ENCODE assay signal across 8 mouse cellular contexts in genomic region chr6:65584870-65585332, GRCm38 (mm10). TPM values are rescaled to one million over a fixed set of nuclear protein-coding genes. Genes with fewer than 3 reads are reported as not detected.
DNase-seq lines count a peak whose midpoint lies in the region; ATAC-seq and TF ChIP-seq lines count a peak whose summit lies in the region.

No protein-coding gene starts in this region.

- no peak for TF ChIP-seq CTCF in MEL (IDR thresholded peaks at IDR 0.05 in 2 of 3, conservative IDR thresholded peaks at IDR 0.05 in 1 of 3; ENCODE audit: control insufficient read depth in 1 of 3, insufficient read depth in 1 of 3, low read depth in 2 of 3, low read length in 3 of 3, poor library complexity in 1 of 3, severe bottlenecking in 1 of 3)

- H3ac ChIP-seq in myocyte (ENCODE audit: control insufficient read depth, insufficient read length), result no peak overlapping the region

- H3K9me3 ChIP-seq in MEL (replicated peaks; ENCODE audit: insufficient read depth, low read length), result no peaks in the 10 kb centered on the region
- H3K9me3 ChIP-seq in heart, embryonic 14.5 days (ENCODE audit: control insufficient read depth, low read length), result no peaks in the 10 kb centered on the region

- ATAC-seq in heart, embryonic 14.5 days (ENCODE audit: insufficient number of reproducible peaks, insufficient read depth, low FRiP score, low read depth), result peak; percentile 79

- H3K9ac ChIP-seq in MEL (ENCODE audit: control insufficient read depth, low read depth, low read length, poor library complexity, severe bottlenecking), result no peak overlapping the region
- H3K9ac ChIP-seq in heart, embryonic 14.5 days (ENCODE audit: low read length), result peak overlapping the region; percentile 36; the same call in 1 of the 2 replicates

- H3K4me2 ChIP-seq in heart, embryonic 14.5 days (ENCODE audit: low read length), result peak overlapping the region; percentile 31
- peak overlapping the region; percentile 37 for H3K4me2 ChIP-seq in myocyte (ENCODE audit: low read depth)

- H3K4me3 ChIP-seq in MEL (ENCODE audit: control insufficient read depth in 1 of 2, insufficient read depth in 1 of 2, low read depth in 2 of 2, low read length in 2 of 2) (peak overlapping the region; percentile 36 to 40), myocyte (no peak overlapping the region)
- H3K4me3 ChIP-seq in heart, embryonic 14.5 days (ENCODE audit: control insufficient read depth in 1 of 2, insufficient read depth in 1 of 2, low read depth in 1 of 2, low read length in 2 of 2), result no peak overlapping the region

- H3K4me1 ChIP-seq in MEL (ENCODE audit: control insufficient read depth in 1 of 2, insufficient read depth in 2 of 2, low read length in 2 of 2), result peaks cover 22 to 24% of the 10 kb centered on the region in 2 experiments
- H3K4me1 ChIP-seq in heart, embryonic 14.5 days (ENCODE audit: control insufficient read depth in 2 of 2, insufficient read depth in 2 of 2, low read length in 2 of 2), result peaks cover 4 to 17% of the 10 kb centered on the region in 2 experiments

- H3K36me3 ChIP-seq in MEL (ENCODE audit: control insufficient read depth in 1 of 2, insufficient read depth in 2 of 2, low read length in 2 of 2), result peaks cover 0 to 42% of the 10 kb centered on the region in 2 experiments; a peak in 2 of 4 replicates
- H3K36me3 ChIP-seq in heart, embryonic 14.5 days (ENCODE audit: control insufficient read depth, insufficient read depth, low read length), result no peaks in the 10 kb centered on the region
- H3K36me3 ChIP-seq in myocyte (ENCODE audit: control insufficient read depth, insufficient read depth), result no peaks in the 10 kb centered on the region

- no peak for TF ChIP-seq EP300 in MEL (IDR thresholded peaks at IDR 0.05; ENCODE audit: low read depth in 1 of 2, low read length in 2 of 2)

- TF ChIP-seq POLR2A in MEL (IDR thresholded peaks at IDR 0.05; ENCODE audit: control insufficient read depth in 1 of 2, insufficient read depth in 1 of 2, low read depth in 1 of 2, low read length in 2 of 2, poor library complexity in 1 of 2) (no peak), myocyte (IDR thresholded peaks at IDR 0.05; ENCODE audit: insufficient read length, low read depth) (no peak)

- WGBS in heart, embryonic 14.5 days, result 9% methylated on average over 4 of the region's 4 CpGs

- H3K27ac ChIP-seq in MEL (ENCODE audit: control insufficient read depth, low read depth, low read length), result no peak overlapping the region
- H3K27ac ChIP-seq in heart, embryonic 14.5 days (replicated peaks in 1 of 2; ENCODE audit: control insufficient read depth in 1 of 2, insufficient read depth in 1 of 2, low read depth in 2 of 2, low read length in 2 of 2), result peak overlapping the region; percentile 85 to 94

- H3K27me3 ChIP-seq in MEL (ENCODE audit: control insufficient read depth in 1 of 2, insufficient read depth in 2 of 2, low read length in 2 of 2) (no peaks in the 10 kb centered on the region), myocyte (ENCODE audit: control insufficient read depth, insufficient read depth, insufficient read length) (no peaks in the 10 kb centered on the region)
- no peaks in the 10 kb centered on the region for H3K27me3 ChIP-seq in heart, embryonic 14.5 days (ENCODE audit: control insufficient read depth, insufficient read depth, low read length)

- no peak for TF ChIP-seq RAD21 in MEL (IDR thresholded peaks at IDR 0.05; ENCODE audit: low read depth, low read length)

- H3K79me2 ChIP-seq in MEL (ENCODE audit: control insufficient read depth, insufficient read depth, low read length, poor library complexity) (no peaks in the 10 kb centered on the region), myocyte (ENCODE audit: control insufficient read depth, insufficient read depth) (no peaks in the 10 kb centered on the region)

- DNase-seq in 3T3-L1 (ENCODE audit: low read depth, low spot score) (peak; percentile 41), MEL (ENCODE audit: low read depth, low spot score) (peak; percentile 50)
- peak; percentile 52 for DNase-seq in left cerebral cortex, adult 11 months (ENCODE audit: low spot score)
- no peak for DNase-seq in B cell, adult 2 months
- no peak for DNase-seq in cerebellum, adult 9-10 months
- DNase-seq in kidney, postnatal 14 days, result no peak

TF ChIP-seq in MEL, 35 proteins besides CTCF, POLR2A, EP300 and RAD21:
- TF ChIP-seq MAX (IDR thresholded peaks at IDR 0.05; ENCODE audit: low read length), result no peak
- no peak for TF ChIP-seq CHD2 (IDR thresholded peaks at IDR 0.05; ENCODE audit: low read length)
- 0 out of 2 replicates have a peak, but pooled peaks have one; percentile 19 for TF ChIP-seq MXI1 (IDR thresholded peaks at IDR 0.05; ENCODE audit: low read depth, low read length)

TF ChIP-seq in myocyte, 11 proteins besides CTCF, POLR2A, EP300 and RAD21:
- TF ChIP-seq SRF (IDR thresholded peaks at IDR 0.05; ENCODE audit: control insufficient read depth, insufficient read length, low read depth) (no peak), CEBPB (IDR thresholded peaks at IDR 0.05; ENCODE audit: insufficient read depth, poor library complexity, severe bottlenecking) (no peak), E2F4 (IDR thresholded peaks at IDR 0.05; ENCODE audit: insufficient read depth) (no peak), TCF3 (IDR thresholded peaks at IDR 0.05; ENCODE audit: insufficient read length, low read depth) (no peak), REST (IDR thresholded peaks at IDR 0.05; ENCODE audit: insufficient read depth, insufficient read length) (no peak), POLR2AphosphoS2 (IDR thresholded peaks at IDR 0.05; ENCODE audit: insufficient read length, low read depth) (no peak), USF1 (IDR thresholded peaks at IDR 0.05; ENCODE audit: low read depth) (no peak), MYOD1 (IDR thresholded peaks at IDR 0.05; ENCODE audit: control insufficient read depth in 1 of 3, insufficient read length in 2 of 3, low read depth in 2 of 3) (no peak), MAX (IDR thresholded peaks at IDR 0.05; ENCODE audit: low read depth) (no peak), TCF12 (IDR thresholded peaks at IDR 0.05; ENCODE audit: insufficient read depth, poor library complexity, severe bottlenecking) (no peak), MYOG (IDR thresholded peaks at IDR 0.05; ENCODE audit: control insufficient read depth in 1 of 3, insufficient read depth in 1 of 3, insufficient read length in 2 of 3, low read depth in 2 of 3) (no peak)

RNA-seq across cellular contexts. Expression of gene Tnip3, which starts 59.8 kb away (rescaled TPM):
- 0.46 TPM in 1 of 2 replicates, not detected in the other for total RNA-seq in MEL (2012; rRNA removed)
- polyA plus RNA-seq in MEL (2012; ENCODE audit: insufficient read depth in 1 of 2, insufficient read length in 2 of 2, low read depth in 1 of 2, low replicate concordance in 2 of 2, missing spikeins in 1 of 2), result under 1 TPM in 1 of 2 experiments, not detected in 1; 0.99 TPM
- 0.58 and 1.3 TPM in 2 replicates for polyA plus RNA-seq in heart, embryonic 14.5 days (2014; fragmentation: Nextera tagmentation; extraction: Ambion mirVana)
- 0.02 TPM for polyA plus RNA-seq in myocyte (2012; fragmentation: generic; extraction: Trizol)

Comparison
In these comparisons a context has a peak if more than half of its experiments do, and no peak if none do; other contexts are left out.
1. DNase-seq: peak in 3T3-L1 (single experiment), MEL (single experiment) and left cerebral cortex, adult 11 months (single experiment); none in B cell, adult 2 months (0 of 2), cerebellum, adult 9-10 months (single experiment) and kidney, postnatal 14 days (single experiment).
2. H3K4me3 ChIP-seq: peak in MEL (2 of 2); none in heart, embryonic 14.5 days (0 of 2) and myocyte (single experiment).